Mouse (Mus musculus): ENCODE results near the gene Hpse2.

DNA sequence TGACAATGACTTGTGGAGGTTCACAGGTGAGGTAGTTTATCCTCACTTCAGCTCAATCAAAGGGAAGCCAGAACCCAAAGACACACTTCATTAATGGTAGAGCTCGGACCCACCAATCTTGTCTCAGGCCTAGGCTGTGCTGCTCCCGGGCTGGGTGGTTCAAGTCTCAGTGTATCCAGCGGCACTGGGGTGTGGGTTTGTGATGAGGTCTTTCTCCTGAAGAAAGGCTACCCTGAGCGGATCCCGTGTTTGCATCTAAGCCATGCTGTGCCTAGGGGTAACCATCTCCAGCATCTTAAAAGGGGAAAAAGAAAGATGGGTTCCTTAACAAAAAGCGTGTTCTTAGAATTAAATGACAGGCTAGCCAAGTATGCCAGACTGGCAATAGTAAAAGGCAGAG is 484.3 kb downstream of the Hpse2 start:
- no peak for TF ChIP-seq CTCF (IDR thresholded peaks at IDR 0.05; ENCODE audit: borderline replicate concordance, control insufficient read depth, extremely low read depth, insufficient read depth, low read length, poor library complexity)
- TF ChIP-seq POLR2A (IDR thresholded peaks at IDR 0.05; ENCODE audit: control insufficient read depth, extremely low read depth, insufficient read depth, low read length, poor library complexity): no peak

All from thymus, adult 2 months (tissue).